Mouse (Mus musculus): ENCODE measurements at regions not wholly inside any gene's neighbourhood (a gene's known extent, or its start where the extent isn't known, plus 50 kb on each side); places are given as distances from the start of the nearest gene placed in this dataset.
"Not testable (repeated sequence)": the region's sequence is repeated elsewhere in the genome, so short reads cannot be mapped to it uniquely, and the experiment has no call there.

DNA sequence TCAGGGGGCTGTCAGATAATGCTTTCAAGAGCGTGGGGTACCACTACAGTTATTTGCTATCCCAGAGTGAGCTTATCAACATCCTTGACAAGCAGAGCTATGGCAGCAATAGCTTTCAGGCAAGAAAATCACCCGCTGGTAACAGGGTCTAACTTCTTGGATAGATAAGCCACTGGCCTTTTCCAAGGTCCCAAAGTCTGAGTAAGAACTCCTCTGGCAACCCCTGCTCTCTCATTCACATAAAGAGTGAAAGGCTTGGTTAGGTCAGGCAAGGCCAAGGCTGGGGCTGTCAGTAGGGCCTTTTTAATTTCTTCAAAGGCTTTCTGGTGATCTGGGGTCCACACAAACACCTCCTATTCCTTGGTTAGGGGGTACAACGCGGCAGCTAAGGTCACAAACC, 119.2 kb upstream of the Wdfy3 start:
- TF ChIP-seq CTCF, EP300 (IDR thresholded peaks at IDR 0.05; ENCODE audit: low read depth): not testable (repeated sequence)

Measured in liver, postnatal 0 days (tissue).